Comparison of ENCODE assay signal across 24 mouse cellular contexts in the genomic region with DNA sequence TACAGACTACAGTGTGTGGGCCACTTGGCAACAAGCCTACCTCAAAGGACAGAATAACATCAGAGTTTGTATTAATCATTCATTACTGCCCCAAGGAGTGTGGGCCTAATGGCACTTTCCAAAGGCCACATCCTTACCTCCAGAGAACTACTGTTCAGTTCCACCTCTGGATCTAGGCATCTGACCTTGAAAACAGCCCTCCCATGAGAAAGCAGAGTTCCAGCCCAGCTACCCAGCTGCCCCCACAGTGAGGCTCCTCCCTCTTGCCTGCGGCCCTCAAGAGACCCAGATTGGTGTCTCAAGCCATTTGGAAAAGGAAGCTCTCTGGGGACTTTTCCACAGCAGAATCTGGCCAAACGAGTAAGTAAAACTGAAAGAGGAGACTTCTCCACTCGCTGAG. TPM values are rescaled to one million over a fixed set of nuclear protein-coding genes. Genes with fewer than 3 reads are reported as not detected.
"Had no signal": no experiment of that assay in that cellular context is flagged by ENCODE, and none has a peak within 500 bp of the region (broad histone marks: within the 10 kb centered on the region; RNA-seq: fewer than 3 reads in every experiment).

A gene (plus strand): TSS at position 301 of the 400 bp plus-strand sequence.

- H3K4me3 ChIP-seq: layer of hippocampus, adult 2 months; left cerebral cortex, adult 2 months; liver, embryonic 13.5 days had no signal

- H3K4me2 ChIP-seq: liver, embryonic 13.5 days; midbrain, embryonic 11.5 days had no signal

- H3K4me1 ChIP-seq: liver, embryonic 13.5 days had no signal

- H3K9ac ChIP-seq: liver, embryonic 13.5 days had no signal

- DNase-seq: kidney, adult 8-10 months; kidney, postnatal 25 days; layer of hippocampus, postnatal 36 days; liver, embryonic 13.5 days; lung, adult 2 months; lung, postnatal 14 days; lung, postnatal 4 days; midbrain, embryonic 14.5 days; thymus, adult 18-20 months; thymus, postnatal 36 days had no signal

- H3K27ac ChIP-seq: layer of hippocampus, adult 2 months; left cerebral cortex, adult 2 months; liver, embryonic 13.5 days had no signal

- H3K9me3 ChIP-seq: liver, embryonic 13.5 days had no signal

- H3K36me3 ChIP-seq: liver, embryonic 13.5 days had no signal

RNA-seq across cellular contexts. Expression of the gene that starts here (rescaled TPM):
- total RNA-seq: layer of hippocampus, postnatal 10 days; layer of hippocampus, postnatal 36 days; left cerebral cortex, adult 2 months; left cerebral cortex, postnatal 10 days; left cerebral cortex, postnatal 36 days; liver, adult 2 months; megakaryocyte progenitor cell, adult 5-6 weeks had no signal
- polyA plus RNA-seq: large intestine, adult 2 months; limb, embryonic 11.5 days; liver, adult 2 months; liver, embryonic 16.5 days; midbrain, embryonic 11.5 days; midbrain, postnatal 0 days; neural tube, embryonic 11.5 days; small intestine, adult 2 months had no signal
